Mouse (Mus musculus): ENCODE results near the gene Cdc7. TPM values are rescaled to one million over a fixed set of nuclear protein-coding genes. Genes with fewer than 3 reads are reported as not detected.
"Not testable (repeated sequence)": the region's sequence is repeated elsewhere in the genome, so short reads cannot be mapped to it uniquely, and the experiment has no call there.

The Cdc7 gene
- total RNA-seq (2014; fragmentation: Nextera tagmentation) = 44.2 and 51.0 TPM in 2 replicates
- 27.8 and 40.3 TPM in 2 replicates for total RNA-seq (2017)

DNA sequence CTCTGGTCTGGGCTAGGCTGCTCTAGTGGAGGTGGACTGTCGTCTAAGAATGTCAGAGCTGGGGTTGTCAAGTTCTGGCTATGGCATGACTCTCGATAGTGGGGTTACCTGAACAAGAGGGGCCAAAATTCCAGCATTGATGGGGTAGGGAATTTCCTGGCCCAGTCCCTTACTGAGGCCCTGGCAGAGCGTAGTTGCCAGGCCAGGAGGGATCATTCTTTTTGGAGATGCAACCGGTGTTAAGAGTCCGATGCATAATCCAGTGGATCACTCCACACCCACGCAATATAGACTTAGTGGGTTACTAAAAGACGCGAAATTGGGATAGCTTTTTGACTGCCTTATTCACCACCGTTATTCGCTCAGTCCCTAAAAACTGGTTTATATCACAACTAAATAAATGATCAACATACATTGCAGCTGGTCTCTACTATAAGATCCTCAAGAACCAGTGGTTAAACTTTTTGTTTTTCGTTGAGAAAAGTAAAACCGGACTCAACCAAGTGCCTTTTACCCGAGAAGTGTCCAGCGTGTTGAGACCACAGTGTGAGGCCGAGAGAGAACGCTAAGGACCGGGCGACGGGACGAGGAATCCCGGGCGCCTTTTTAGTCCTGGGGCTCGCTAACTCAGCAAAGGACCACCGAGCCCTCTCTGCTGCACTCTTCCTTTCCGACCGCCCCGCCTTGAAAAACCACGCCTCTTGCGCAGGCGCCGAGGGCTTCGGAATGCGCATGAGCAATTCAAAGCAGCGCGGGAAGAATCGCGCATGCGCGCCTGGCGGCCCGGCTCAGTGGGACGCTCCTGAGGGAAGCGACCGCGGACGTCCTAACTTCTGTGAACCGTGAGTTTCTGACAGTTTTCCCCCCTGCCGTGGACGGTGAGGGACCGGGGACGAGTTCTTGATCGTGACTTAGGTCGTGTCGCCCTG, at the start of gene Cdc7:
TSS of gene Cdc7 (plus strand) at position 739 of the 929 bp plus-strand sequence.
- ATAC-seq (replicated peaks; ENCODE audit: low FRiP score, low TSS enrichment, poor library complexity, severe bottlenecking) = peak; percentile 86

GRCm38 (mm10) chr5:106919315-106919714, 44.8 kb upstream of the Cdc7 start:
- no peak for ATAC-seq (replicated peaks; ENCODE audit: low FRiP score, low TSS enrichment, poor library complexity, severe bottlenecking)

GRCm38 (mm10) chr5:106925488-106926368, 38.4 kb upstream of the Cdc7 start, which contains the start of gene Hfm1:
Gene Hfm1 (minus strand): TSS chr5:106926321.
- peak; percentile 68 for ATAC-seq (replicated peaks; ENCODE audit: low FRiP score, low TSS enrichment, poor library complexity, severe bottlenecking)

DNA sequence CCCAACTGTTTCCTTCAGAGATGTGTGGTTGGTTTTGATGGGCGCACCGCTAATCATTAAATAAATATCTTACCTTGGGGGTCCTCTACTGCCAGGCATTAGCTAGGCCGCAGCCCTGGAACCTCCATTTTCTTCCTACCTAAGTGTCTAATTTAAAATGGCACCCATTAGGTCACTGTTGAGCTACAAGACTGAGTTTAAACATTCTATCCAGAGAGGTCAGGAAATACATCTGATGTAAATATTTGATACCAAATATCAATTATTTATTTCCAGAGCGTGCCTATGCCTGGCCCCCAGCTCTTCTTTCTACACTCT, 37.8 kb upstream of the Cdc7 start:
- no peak for ATAC-seq (replicated peaks; ENCODE audit: low FRiP score, low TSS enrichment, poor library complexity, severe bottlenecking)

- peak; percentile 55 for ATAC-seq (replicated peaks; ENCODE audit: low FRiP score, low TSS enrichment, poor library complexity, severe bottlenecking)
Measured at GRCm38 (mm10) chr5:106927996-106928395, 36.1 kb upstream of the Cdc7 start.

- no peak for ATAC-seq (replicated peaks; ENCODE audit: low FRiP score, low TSS enrichment, poor library complexity, severe bottlenecking)
Measured at GRCm38 (mm10) chr5:106946342-106946741, 17.8 kb upstream of the Cdc7 start.

GRCm38 (mm10) chr5:106948683-106949082, 15.4 kb upstream of the Cdc7 start:
- ATAC-seq (replicated peaks; ENCODE audit: low FRiP score, low TSS enrichment, poor library complexity, severe bottlenecking) = no peak

- no peak for ATAC-seq (replicated peaks; ENCODE audit: low FRiP score, low TSS enrichment, poor library complexity, severe bottlenecking)
Measured at GRCm38 (mm10) chr5:106956467-106956866, 7.7 kb upstream of the Cdc7 start.

- ATAC-seq (replicated peaks; ENCODE audit: low FRiP score, low TSS enrichment, poor library complexity, severe bottlenecking) = no peak
Measured at GRCm38 (mm10) chr5:106959031-106959430, 5.1 kb upstream of the Cdc7 start.

DNA sequence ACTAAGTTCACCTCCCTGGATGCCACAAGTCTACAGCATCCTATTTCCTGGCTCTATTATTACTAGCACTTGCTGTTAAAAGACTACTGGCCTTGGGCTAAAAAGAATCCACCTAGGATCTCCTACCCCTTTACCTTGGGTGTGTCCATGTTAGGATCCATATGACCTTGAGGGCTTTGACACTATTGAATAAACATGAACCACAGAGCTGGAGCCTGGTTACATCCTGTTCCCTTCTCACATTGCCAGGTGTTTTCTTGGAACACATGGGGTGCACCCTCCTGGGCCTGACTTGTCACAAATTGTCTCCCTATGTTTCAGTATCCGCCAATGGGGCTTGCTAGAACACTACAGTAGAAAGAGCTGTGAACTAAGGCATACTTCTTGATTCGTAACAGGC, 3.7 kb upstream of the Cdc7 start:
- no peak for ATAC-seq (replicated peaks; ENCODE audit: low FRiP score, low TSS enrichment, poor library complexity, severe bottlenecking)

DNA sequence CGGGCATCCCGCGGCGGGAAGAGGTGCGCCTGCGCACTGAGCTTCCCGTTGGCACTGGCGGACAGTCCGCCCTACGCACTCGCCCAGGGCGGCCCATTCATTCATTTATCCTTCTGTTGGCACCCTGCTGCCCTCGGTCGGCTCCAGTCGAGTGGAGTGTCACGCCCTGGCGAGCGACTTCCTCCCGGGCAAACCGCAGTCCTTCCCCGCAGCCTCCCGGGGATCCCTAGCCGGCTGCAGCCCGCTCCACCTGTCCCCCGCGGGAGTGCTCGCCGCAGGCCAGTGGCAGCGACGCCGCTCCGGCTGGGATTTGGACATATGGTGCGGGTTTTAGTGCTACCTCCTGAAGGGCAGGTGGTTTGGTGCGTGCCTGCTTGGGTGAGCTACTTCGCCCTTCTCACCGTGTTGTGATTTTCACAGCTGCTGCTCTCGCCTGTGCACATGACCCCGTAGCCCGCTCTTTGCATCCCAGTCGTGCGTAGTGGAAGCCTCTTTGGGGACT, 442 bp downstream of the Cdc7 start:
- ATAC-seq (replicated peaks; ENCODE audit: low FRiP score, low TSS enrichment, poor library complexity, severe bottlenecking) = peak; percentile 89

DNA sequence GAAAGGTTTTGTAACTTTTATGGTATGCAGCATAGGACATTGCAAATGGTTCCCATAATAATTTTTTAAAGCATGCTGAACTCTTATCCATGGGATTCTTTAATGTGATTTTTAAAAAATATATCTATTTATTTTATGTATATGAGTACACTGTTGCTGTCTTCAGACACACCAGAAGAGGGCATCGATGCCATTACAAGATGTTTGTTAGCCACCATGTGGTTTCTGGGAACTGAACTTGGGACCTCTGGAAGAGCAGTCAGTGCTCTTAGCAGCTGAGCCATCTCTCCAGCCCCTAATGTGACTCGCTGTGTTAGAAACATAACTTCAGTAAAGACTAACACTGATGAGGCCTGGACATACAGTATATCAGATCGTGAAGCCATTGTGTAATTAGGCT, 2.3 kb downstream of the Cdc7 start:
- no peak for ATAC-seq (replicated peaks; ENCODE audit: low FRiP score, low TSS enrichment, poor library complexity, severe bottlenecking)

DNA sequence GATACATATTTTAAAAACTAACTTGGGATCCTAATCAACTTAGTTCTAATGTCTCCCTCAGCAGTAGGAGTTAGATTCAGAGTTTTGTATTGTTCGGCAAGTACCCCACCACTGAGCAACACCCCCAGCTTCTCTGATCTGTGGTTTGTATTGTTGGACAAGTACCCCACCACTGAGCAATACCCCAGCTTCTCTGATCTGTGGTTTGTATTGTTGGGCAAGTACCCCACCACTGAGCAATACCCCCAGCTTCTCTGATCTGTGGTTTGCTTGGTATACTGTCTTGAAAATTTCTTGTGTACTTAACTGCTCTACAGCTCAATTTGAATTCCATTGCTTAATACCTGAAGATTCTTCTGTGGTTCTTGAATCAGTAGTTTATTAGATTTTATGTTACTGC, 3.5 kb downstream of the Cdc7 start:
- no peak for ATAC-seq (replicated peaks; ENCODE audit: low FRiP score, low TSS enrichment, poor library complexity, severe bottlenecking)

DNA sequence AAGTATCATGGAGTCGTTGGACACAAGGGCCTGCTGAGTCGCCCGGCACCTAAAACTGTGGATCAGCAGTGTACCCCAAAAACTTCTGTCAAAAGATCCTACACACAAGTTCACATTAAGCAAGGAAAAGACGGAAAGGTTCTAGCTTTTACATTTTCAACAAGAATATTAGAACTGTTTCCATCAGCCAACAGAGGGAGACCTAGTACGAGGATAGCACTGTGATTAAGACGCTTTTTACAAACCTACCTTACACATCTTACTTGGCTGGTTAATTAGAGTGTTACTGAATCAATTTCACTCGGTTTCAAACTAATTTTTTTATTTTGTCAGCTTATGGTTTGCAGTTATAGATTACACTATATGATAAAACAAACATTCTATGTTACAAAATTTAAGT, 9.8 kb downstream of the Cdc7 start:
- ATAC-seq (replicated peaks; ENCODE audit: low FRiP score, low TSS enrichment, poor library complexity, severe bottlenecking) = no peak

DNA sequence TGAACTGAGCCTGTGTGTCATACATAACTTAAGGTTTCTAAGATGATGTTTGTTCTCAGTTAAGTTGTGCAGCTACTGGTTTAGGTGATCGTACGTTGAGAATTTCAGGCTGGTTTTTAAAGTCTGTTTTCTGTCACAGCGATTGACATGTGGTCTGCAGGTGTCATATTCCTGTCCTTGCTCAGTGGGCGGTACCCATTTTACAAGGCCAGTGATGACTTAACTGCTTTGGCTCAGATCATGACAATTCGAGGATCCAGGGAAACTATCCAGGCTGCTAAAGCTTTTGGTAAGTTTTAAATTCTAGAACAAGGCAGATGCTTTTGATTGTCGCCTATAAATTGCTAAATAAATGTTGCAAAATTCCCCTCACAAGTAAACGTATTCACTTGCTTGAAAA, 15.0 kb downstream of the Cdc7 start:
- no peak for ATAC-seq (replicated peaks; ENCODE audit: low FRiP score, low TSS enrichment, poor library complexity, severe bottlenecking)

GRCm38 (mm10) chr5:106982298-106982952, 18.3 kb downstream of the Cdc7 start:
- no peak for ATAC-seq (replicated peaks; ENCODE audit: low FRiP score, low TSS enrichment, poor library complexity, severe bottlenecking)

DNA sequence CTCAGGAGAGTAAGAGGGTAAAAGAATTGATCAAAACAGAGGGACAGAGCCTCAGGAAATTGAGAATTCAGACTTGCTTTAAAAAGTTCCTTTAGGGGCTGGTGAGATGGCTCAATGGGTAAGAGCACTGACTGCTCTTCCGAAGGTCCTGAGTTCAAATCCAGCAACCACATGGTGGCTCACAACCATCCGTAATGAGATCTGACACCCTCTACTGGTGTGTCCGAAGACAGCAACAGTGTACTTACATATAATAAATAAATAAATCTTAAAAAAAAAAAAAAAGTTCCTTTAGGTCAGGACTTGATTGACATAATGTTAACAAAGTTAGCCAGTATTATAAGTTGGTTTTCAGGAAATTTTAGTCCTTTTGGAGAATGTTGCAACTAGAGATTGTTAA, 20.8 kb downstream of the Cdc7 start:
- ATAC-seq (replicated peaks; ENCODE audit: low FRiP score, low TSS enrichment, poor library complexity, severe bottlenecking) = not testable (repeated sequence)

DNA sequence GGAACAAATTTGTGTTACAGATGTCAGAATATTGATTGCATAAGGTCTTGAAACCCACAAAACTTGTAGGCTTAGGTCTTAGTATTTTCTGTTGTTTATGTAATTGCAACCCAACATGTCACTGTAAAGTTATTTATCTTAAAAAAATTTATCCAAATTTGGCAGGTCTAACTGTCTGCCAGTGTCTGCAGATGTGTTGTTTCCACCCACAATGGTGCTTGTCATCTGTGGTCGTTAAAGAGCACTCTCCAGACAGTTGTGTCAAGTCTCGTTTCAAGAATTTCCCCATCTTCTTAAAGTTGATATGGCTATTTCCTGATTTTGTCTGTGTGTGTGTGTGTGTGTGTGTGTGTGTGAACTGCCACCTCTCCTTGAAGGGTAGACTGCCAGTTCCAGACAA, 21.5 kb downstream of the Cdc7 start:
- ATAC-seq (replicated peaks; ENCODE audit: low FRiP score, low TSS enrichment, poor library complexity, severe bottlenecking) = no peak

DNA sequence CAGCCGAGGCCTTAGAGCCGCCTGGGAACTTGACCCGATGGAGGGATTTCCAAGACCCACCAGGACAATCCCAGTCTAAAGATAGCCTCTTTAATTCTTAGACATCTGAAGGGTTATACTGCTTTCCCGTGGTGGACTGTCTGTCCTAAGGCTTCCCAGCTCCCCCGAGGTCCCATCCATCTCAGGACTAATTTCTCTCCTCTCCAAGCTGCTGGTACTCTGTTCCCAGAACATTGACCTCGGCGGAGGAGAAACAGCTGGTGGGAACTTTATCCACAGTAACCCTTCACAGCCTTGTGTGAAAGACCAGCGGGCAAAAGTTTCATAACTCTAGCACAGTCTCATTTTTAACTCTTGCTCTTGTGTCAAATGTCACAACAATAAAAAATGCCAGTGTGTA, 25.1 kb downstream of the Cdc7 start:
- no peak for ATAC-seq (replicated peaks; ENCODE audit: low FRiP score, low TSS enrichment, poor library complexity, severe bottlenecking)

DNA sequence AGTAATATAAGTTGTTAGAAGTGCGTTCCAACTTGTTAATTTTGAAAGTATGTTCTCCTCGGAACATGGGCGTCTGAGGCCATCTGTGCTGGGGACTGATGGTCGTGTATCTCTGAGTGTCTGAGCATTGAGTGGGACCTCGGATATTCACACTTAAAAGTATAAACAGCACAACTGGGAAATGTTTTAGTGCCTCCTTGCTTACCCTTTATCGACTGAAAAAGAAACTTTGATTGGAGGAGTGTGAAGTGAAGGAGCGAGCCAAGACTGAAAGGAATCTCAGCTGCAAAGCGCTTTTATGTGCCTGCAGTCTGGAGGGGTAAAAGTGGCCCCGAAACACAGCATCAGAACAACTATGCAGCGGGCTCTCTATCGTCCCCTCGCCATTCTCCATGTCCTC, 25.7 kb downstream of the Cdc7 start:
- ATAC-seq (replicated peaks; ENCODE audit: low FRiP score, low TSS enrichment, poor library complexity, severe bottlenecking) = no peak
